15 mouse cellular contexts compared by ENCODE assay signal in the genomic region with DNA sequence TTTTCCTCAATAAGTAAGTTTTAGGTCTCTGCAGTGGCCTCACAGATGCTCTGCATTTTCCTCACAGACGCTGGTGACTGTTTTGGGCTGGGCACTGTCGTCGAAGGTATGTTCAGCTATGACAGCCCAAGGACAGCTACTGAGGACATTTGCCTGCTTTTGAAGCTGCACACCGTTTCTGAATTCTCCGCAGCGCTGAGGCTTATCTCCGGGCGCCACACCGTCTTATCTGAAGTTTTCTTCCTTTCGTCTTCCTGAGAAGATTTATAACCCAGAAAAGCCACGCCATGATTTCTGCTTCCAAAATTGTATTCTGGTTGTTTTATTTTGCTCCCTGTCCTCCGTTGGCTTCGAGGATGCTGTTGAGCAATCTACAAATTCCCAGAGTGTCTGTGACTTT. TPM values are rescaled to one million over a fixed set of nuclear protein-coding genes. Genes with fewer than 3 reads are reported as not detected.
"Had no signal": no experiment of that assay in that cellular context is flagged by ENCODE, and none has a peak within 500 bp of the region (broad histone marks: within the 10 kb centered on the region; RNA-seq: fewer than 3 reads in every experiment).

No protein-coding gene starts in this region.

- ATAC-seq: lung, postnatal 0 days; midbrain, embryonic 15.5 days had no signal

- H3K27me3 ChIP-seq: limb, embryonic 12.5 days; midbrain, embryonic 15.5 days; neural tube, embryonic 12.5 days had no signal

- H3K4me1 ChIP-seq: limb, embryonic 12.5 days; midbrain, embryonic 15.5 days; neural tube, embryonic 12.5 days had no signal

- H3K4me2 ChIP-seq: limb, embryonic 12.5 days; liver, embryonic 11.5 days; liver, embryonic 15.5 days; midbrain, embryonic 11.5 days; midbrain, embryonic 15.5 days; neural tube, embryonic 12.5 days had no signal

- H3K36me3 ChIP-seq: midbrain, embryonic 15.5 days; neural tube, embryonic 12.5 days had no signal

- H3K9ac ChIP-seq: limb, embryonic 12.5 days; liver, embryonic 15.5 days; midbrain, embryonic 15.5 days; neural tube, embryonic 12.5 days had no signal

- H3K27ac ChIP-seq: layer of hippocampus, adult 2 months; limb, embryonic 12.5 days; liver, embryonic 15.5 days; midbrain, embryonic 15.5 days; neural tube, embryonic 12.5 days; stomach, postnatal 0 days had no signal

- H3K4me3 ChIP-seq: layer of hippocampus, adult 2 months; limb, embryonic 12.5 days; liver, embryonic 15.5 days; midbrain, embryonic 15.5 days; neural tube, embryonic 12.5 days had no signal

- DNase-seq: kidney, postnatal 10 days; kidney, postnatal 4 days; lung, adult 2 months; lung, postnatal 36 days had no signal

- H3K9me3 ChIP-seq: liver, embryonic 15.5 days; midbrain, embryonic 15.5 days; neural tube, embryonic 12.5 days had no signal

RNA-seq across cellular contexts. Expression of gene Fhad1, which starts 13.7 kb away (rescaled TPM):
- total RNA-seq: megakaryocyte, adult 5-6 weeks; neutrophil, adult 5-6 weeks had no signal
